Mouse (Mus musculus) frontal cortex, postnatal 10 days (tissue): Measurements from ENCODE around the gene Hagh.
A peak's percentile ranks its signal among the peaks of the same experiment; 100 is the strongest.

Experiments used
- DNase-seq, 2 experiments: peaks; one replicate each; pipeline ENCODE4 v3.0.0; 2022; ENCODE audit warnings: low spot score in 2 of 2, mixed read lengths in 1 of 2

Hagh gene

GRCm38 (mm10) chr17:24850065-24850772 lies 10.3 kb downstream of the Hagh start, which contains the start of gene Fahd1:
TSS of gene Fahd1 (minus strand) at chr17:24850364.
- DNase-seq = peak; percentile 95 to 96

- DNase-seq = no peak
These were observed 10.8 kb downstream of the Hagh start for GRCm38 (mm10) chr17:24850773-24851127.

GRCm38 (mm10) chr17:24851381-24852125 lies 11.6 kb downstream of the Hagh start:
- no peak for DNase-seq

- no peak for DNase-seq
These were observed 16.0 kb downstream of the Hagh start for GRCm38 (mm10) chr17:24855838-24856464.

GRCm38 (mm10) chr17:24856589-24856988 lies 16.6 kb downstream of the Hagh start:
- no peak for DNase-seq

- DNase-seq = no peak
These were observed 18.0 kb downstream of the Hagh start for GRCm38 (mm10) chr17:24857831-24858470.

GRCm38 (mm10) chr17:24858967-24859366 lies 19.0 kb downstream of the Hagh start:
- no peak for DNase-seq

GRCm38 (mm10) chr17:24860076-24860475 lies 20.1 kb downstream of the Hagh start:
- DNase-seq = no peak

- no peak for DNase-seq
These were observed 21.8 kb downstream of the Hagh start for GRCm38 (mm10) chr17:24861785-24862184.

GRCm38 (mm10) chr17:24865776-24866175 lies 25.8 kb downstream of the Hagh start, which contains the start of gene Igfals:
TSS of gene Igfals (plus strand) at chr17:24865997.
- DNase-seq = no peak

- DNase-seq = no peak
These were observed 28.0 kb downstream of the Hagh start for GRCm38 (mm10) chr17:24867914-24868313.

- DNase-seq = no peak
These were observed 33.9 kb downstream of the Hagh start for GRCm38 (mm10) chr17:24873695-24874404.

GRCm38 (mm10) chr17:24874405-24874745 lies 34.4 kb downstream of the Hagh start:
- DNase-seq = no peak

GRCm38 (mm10) chr17:24874989-24875388 lies 35.0 kb downstream of the Hagh start:
- no peak for DNase-seq

- no peak for DNase-seq
These were observed 37.6 kb downstream of the Hagh start for GRCm38 (mm10) chr17:24877336-24878116.

- DNase-seq = no peak
These were observed 38.1 kb downstream of the Hagh start for GRCm38 (mm10) chr17:24878117-24878397.

GRCm38 (mm10) chr17:24878531-24878930 lies 38.6 kb downstream of the Hagh start:
- no peak for DNase-seq

- DNase-seq = peak in 1 of 2 experiments; percentile 27
These were observed 41.9 kb downstream of the Hagh start for GRCm38 (mm10) chr17:24881738-24882440.

GRCm38 (mm10) chr17:24884391-24884790 lies 44.4 kb downstream of the Hagh start:
- DNase-seq = no peak

GRCm38 (mm10) chr17:24885356-24886133 lies 45.6 kb downstream of the Hagh start:
- DNase-seq = peak in 1 of 2 experiments; percentile 30
